Mouse (Mus musculus): ENCODE results near the gene Loxl4.

The Loxl4 gene

DNA sequence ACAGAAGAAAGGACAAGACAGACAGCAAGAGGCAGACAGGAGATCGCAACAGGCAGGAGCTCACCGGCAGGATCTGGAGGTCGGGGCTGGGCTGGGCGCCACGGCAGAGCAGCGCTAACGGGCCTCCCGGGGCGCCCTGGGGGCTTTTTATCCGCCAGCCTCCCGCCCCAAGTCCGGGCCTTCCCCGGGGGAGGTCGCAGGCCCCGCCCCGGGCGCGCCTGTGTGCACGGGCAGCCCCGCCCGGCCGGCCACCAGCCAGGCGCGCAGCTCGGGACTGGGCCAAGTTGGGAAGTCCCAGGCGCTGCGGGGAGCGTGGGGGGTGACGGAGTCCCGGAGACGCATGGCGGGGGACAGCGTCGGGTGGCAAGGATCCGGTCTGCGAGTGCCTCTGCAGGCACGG is at the start of gene Loxl4:
TSS of gene Loxl4 (minus strand) at position 160 of the 400 bp plus-strand sequence.
- WGBS = 3% methylated on average over 37 of the region's 37 CpGs

- WGBS = 71% methylated on average over 9 of the region's 9 CpGs
These were observed 49.0 kb upstream of the Loxl4 start for GRCm38 (mm10) chr19:42661430-42662164.

DNA sequence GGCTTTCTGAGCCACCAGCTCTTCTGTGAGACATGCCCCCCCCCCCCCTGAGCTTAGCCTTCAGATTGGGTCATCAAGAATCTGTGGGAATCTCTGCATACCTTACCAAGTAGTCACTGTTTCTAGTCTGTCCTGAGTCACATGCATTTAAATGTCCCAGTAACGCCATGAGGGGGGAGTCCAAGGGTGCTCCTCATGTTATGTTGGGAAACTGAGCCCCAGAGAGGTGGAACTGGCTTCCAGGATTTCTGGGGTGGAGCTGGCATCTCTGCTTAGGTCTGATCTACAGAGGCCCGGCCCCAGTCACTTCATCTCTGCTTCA is 47.6 kb upstream of the Loxl4 start:
- 94% methylated on average over 2 of the region's 2 CpGs for WGBS

- 52% methylated on average over 21 of the region's 21 CpGs for WGBS
These were observed 47.0 kb upstream of the Loxl4 start for GRCm38 (mm10) chr19:42659354-42660243.

DNA sequence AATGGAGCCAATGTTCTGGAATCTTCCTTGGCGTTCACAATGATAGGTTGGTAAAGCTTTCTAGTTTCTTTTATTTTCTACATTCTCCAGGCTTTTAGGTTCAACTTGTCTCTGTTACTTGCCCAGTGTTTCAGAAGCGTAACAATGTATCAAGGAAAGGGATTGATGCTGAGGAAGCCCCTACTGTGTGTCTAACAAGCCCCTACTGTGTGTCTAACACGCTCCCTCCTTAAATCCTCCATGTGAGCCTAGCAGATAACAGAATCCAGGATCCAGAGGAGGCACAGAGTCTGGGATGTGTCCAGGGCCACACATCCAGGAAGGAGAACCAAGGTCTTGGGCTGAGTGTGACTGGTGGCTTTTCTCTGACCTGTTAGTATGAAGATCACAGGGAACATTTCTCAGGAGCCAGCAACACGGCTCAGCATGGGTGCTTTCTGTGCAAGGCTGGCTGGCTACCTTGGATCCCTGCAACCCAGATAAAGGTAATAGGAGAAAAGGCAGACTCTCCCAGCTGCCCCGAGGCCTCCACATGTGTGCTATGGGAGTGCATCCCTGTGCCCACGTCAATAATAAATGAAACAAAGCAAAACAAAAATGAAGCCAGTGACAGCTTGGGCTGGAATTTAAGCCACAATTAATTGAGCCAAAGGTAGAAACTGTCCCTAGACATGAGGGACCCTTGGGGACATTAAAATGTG is 46.0 kb upstream of the Loxl4 start:
- WGBS = 89% methylated on average over 6 of the region's 6 CpGs

GRCm38 (mm10) chr19:42657769-42658168 is 45.2 kb upstream of the Loxl4 start:
- WGBS = 45% methylated on average over 4 of the region's 4 CpGs

GRCm38 (mm10) chr19:42657306-42657705 is 44.7 kb upstream of the Loxl4 start:
- WGBS = 90% methylated on average over 2 of the region's 2 CpGs

GRCm38 (mm10) chr19:42655006-42655405 is 42.4 kb upstream of the Loxl4 start:
- 64% methylated on average over 1 of the region's 1 CpGs for WGBS

GRCm38 (mm10) chr19:42653091-42653490 is 40.5 kb upstream of the Loxl4 start:
- 58% methylated on average over 6 of the region's 6 CpGs for WGBS

- WGBS = 68% methylated on average over 7 of the region's 7 CpGs
These were observed 39.8 kb upstream of the Loxl4 start for GRCm38 (mm10) chr19:42652425-42652824.

DNA sequence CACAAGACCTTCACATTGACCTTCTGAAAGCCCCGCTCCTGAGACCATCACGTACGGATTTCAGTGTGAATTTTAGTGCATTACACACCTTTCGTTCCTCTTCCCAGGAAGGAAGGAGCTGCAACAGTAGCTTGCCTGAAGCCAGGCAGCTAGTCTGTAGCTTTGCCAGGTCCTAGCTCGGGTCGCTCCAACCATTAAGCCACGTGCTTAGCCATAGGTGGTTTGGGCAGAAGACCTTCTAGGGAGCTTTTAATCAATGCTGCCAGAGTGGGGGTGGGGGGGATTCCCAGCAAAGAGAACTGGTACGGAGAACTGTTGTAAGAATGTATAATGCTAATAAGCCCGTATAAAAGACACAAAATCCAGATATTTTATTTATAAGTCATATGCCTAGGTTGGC is 27.6 kb upstream of the Loxl4 start:
- 87% methylated on average over 9 of the region's 9 CpGs for WGBS

DNA sequence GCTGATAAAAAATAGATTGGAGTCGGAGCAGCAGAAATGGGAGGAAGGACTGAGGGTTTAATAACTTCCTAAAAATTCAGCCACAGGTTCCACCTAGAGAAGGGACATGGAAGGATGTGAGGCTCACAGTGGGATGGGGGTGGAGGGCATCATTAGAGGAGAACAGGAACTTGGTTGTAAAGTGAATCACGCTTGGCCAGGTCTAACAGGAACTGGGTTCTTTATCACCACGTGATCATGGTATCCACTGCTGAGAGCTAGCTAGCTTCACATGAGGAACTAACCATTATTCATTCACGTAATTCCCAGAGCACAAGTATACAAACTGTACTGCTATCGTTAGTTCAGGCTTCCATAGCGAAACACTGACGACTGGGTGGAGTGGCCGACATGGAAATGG is 26.9 kb upstream of the Loxl4 start:
- WGBS = 72% methylated on average over 8 of the region's 8 CpGs

DNA sequence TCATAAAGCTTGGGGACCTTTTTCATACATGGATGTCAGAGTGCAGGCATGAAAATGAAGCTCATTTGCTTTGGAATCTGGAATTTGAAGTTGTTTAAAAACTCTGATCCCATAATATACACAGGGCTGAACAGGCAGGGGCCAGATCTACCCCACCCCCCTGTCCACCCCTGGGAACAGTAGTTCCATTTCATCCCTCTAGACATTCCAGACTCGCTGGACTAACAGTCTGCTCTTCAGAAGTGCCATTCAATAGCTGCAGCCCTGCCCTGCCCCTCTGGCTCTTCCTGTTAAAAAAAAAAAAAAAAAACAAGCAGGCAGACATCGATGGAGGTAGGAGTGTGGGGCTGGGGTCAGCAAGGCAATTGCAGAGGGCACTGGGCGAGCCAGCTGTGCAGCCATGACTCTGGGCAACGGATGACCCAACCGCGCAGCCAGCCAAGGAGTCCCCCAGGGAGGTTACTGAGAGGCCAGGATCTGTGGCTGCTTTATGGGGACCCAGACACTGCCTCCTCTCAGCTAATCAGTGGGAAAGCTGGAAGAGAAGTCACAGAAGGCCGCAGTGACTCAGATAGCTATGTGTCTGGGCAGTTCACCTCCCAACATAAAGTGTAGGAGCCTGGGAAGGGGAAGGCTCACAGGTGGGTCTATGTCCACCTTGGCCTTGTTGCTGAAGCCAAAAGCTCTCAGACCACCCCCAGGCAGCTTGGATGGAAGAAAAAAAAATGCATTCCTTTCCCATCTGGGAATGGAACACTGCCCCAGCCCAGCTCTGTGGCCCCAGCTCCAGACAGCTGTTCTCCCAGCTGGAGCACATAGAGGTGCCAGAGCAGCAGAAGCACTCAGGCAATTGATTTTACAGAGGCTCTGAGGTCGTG is 26.2 kb upstream of the Loxl4 start:
- WGBS = 66% methylated on average over 8 of the region's 8 CpGs

DNA sequence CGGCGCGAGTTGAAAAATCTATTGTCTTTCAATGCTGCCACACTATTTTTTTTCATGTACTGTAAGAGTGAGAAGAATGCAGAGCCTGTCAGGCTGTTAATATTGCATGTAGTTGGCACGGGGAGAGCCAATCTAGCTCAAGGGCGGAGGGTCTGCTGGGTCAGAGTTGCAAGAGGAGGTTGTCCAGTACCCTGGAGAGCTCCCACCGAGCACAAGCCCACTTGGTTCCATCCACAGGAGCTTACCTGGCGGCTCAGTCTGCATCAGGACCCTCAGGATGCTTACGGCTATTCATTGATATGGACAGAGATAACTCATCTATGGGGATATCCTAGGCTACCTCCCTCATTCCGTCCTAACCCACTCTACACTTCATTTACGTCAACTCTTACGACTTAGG is 24.0 kb upstream of the Loxl4 start:
- 64% methylated on average over 11 of the region's 11 CpGs for WGBS

- 44% methylated on average over 2 of the region's 2 CpGs for WGBS
These were observed 21.0 kb upstream of the Loxl4 start for GRCm38 (mm10) chr19:42633650-42634049.

- WGBS = 71% methylated on average over 4 of the region's 4 CpGs
These were observed 19.7 kb upstream of the Loxl4 start for GRCm38 (mm10) chr19:42632301-42632700.

- 23% methylated on average over 8 of the region's 8 CpGs for WGBS
These were observed 18.9 kb upstream of the Loxl4 start for GRCm38 (mm10) chr19:42631541-42631961.

DNA sequence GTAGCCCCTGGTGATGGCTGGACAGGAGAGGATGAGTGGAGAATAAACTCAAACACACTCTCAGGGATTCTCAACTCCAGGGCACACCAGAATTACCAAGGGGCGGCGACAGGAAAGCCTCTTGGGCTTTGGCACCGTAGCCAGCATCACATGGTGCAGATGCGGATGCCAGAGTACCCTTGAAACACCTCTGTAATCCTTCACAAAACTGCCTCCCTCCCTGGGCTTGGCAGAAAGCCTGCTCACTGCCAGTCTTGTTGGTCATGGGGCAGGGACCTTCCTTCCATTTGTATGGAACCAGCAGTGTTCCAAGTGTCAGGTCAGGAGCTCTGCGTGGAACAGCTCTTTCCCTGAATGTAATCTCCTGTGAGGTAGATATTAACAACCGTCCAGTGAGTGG is 15.5 kb upstream of the Loxl4 start:
- 86% methylated on average over 6 of the region's 6 CpGs for WGBS

DNA sequence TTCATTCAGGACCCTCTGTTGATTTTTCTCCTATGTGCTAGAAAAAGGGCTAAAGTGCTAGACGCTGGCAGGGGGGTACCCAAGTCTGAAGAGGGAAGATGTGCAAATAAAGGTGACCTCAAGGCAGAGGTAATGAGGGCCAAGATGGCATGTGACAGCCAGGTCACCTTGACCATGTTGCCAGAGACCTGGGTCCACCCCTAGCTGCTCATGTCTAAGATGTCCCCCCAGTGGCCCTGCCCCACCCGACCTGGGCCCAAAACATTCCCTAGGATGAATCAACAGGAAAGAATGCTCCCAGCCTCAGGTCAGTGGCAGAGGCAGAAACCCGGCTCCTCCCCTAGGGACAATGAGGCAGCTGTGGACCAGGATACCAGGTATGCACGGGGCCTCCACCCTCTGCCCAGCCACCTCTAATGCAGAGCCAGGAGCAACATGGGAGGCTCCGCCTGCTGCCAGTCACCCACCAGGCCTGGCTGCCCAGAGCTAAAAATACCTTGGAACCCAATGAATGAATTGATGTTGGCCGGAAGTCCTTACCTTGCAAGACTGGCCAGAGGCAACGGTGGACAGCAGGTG is 1.1 kb upstream of the Loxl4 start:
- 83% methylated on average over 7 of the region's 7 CpGs for WGBS

GRCm38 (mm10) chr19:42613116-42613515 is 503 bp upstream of the Loxl4 start:
- 61% methylated on average over 7 of the region's 7 CpGs for WGBS

- WGBS = 89% methylated on average over 4 of the region's 4 CpGs
These were observed 867 bp downstream of the Loxl4 start for GRCm38 (mm10) chr19:42611746-42612145.
